Mouse (Mus musculus) small intestine, adult 2 months (tissue): ENCODE measurements around the gene Usp17le. TPM values are rescaled to one million over a fixed set of nuclear protein-coding genes. Genes with fewer than 3 reads are reported as not detected.
"Not testable (repeated sequence)": the region's sequence is repeated elsewhere in the genome, so short reads cannot be mapped to it uniquely, and the experiment has no call there.

Experiments
- H3K27ac ChIP-seq: fragments of 200-500 bp; 2 replicates; pipeline ENCODE4 v1.5.1; 2012; ENCODE audit warnings: low read depth, low read length, control low read depth, inconsistent platforms; ENCODE audit not compliant: insufficient read depth
- H3K27me3 ChIP-seq: fragments of 200-500 bp; 2 replicates; pipeline ENCODE4 v1.6.1; 2012; ENCODE audit warnings: mild to moderate bottlenecking, moderate library complexity, low read length, inconsistent platforms; ENCODE audit not compliant: control insufficient read depth, insufficient read depth
- H3K36me3 ChIP-seq: fragments of 200-500 bp; 2 replicates; pipeline ENCODE4 v1.6.1; 2012; ENCODE audit warnings: mild to moderate bottlenecking, low read length, control low read depth, inconsistent platforms; ENCODE audit not compliant: control insufficient read depth, insufficient read depth
- H3K4me1 ChIP-seq: fragments of 200-500 bp; 2 replicates; pipeline ENCODE4 v1.6.1; 2012; ENCODE audit warnings: low read length, inconsistent platforms, mixed read lengths; ENCODE audit not compliant: control insufficient read depth, insufficient read depth, insufficient read length
- H3K4me3 ChIP-seq: fragments of 200-500 bp; 2 replicates; pipeline ENCODE4 v1.5.1; 2012; ENCODE audit warnings: low read depth, mild to moderate bottlenecking, control low read depth, inconsistent platforms, low read length, moderate library complexity
- CTCF ChIP-seq: fragments of 200-500 bp; IDR thresholded peaks from 2 replicates; pipeline ENCODE4 v1.5.1; 2012; ENCODE audit warnings: low read depth, mild to moderate bottlenecking, control low read depth, inconsistent platforms, low read length, moderate library complexity, mixed read lengths; ENCODE audit not compliant: insufficient replicate concordance, insufficient read length; ENCODE audit errors: extremely low read depth
- POLR2A ChIP-seq: fragments of 200-500 bp; IDR thresholded peaks from 2 replicates; pipeline ENCODE4 v1.6.1; 2012; ENCODE audit warnings: low read depth, mild to moderate bottlenecking, control low read depth, inconsistent platforms, low read length, moderate library complexity
- WGBS: fragments of 180-500 bp; shearing (Covaris S2); methylation state at CpG from one replicate; pipeline ENCODE4 v1.1.7; 2018; 5-methylcytosine and 5-hydroxymethylcytosine counted together
- polyA plus RNA-seq: library from polyadenylated mRNA; depleted of rRNA; stranded (reverse); fragments of >200 nt; gene quantifications from 2 replicates; pipeline ENCODE4 v1.2.3, GENCODE M21; 2012; rRNA removed

Usp17le gene
- not detected in 2 replicates for polyA plus RNA-seq

- H3K36me3 ChIP-seq, H3K27ac ChIP-seq, H3K4me3 ChIP-seq, H3K4me1 ChIP-seq, H3K27me3 ChIP-seq: not testable (repeated sequence)
- WGBS: 41% methylated on average over 2 of the region's 2 CpGs
Observed at GRCm38 (mm10) chr7:104777370-104777769, at the start of gene Usp17le. Gene Usp17le (minus strand): TSS chr7:104777470.

DNA sequence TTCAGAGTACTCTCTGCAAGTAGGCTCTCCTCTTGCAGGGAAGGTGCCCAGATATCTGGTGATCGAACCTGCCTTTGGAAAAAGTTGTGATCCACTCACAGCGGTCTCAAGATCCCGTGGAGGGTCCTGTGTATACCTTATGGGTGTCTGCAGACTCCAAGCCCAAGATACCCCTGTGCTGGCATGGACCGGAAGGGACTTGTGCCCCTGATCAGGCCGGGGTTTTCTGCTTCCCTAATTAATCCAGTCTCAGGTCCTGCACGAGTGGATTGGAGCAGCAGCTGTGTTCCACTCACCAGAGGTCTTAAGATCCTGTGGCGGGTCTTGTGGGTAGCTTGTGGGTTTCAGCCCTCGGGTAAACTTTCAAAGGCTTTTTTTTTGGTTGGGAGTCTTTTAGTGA, 33.1 kb upstream of the Usp17le start:
- H3K4me3 ChIP-seq, H3K4me1 ChIP-seq, H3K27me3 ChIP-seq, H3K36me3 ChIP-seq, H3K27ac ChIP-seq: not testable (repeated sequence)
- WGBS: 79% methylated on average over 8 of the region's 8 CpGs

- no peaks in the 10 kb centered on the region for H3K27me3 ChIP-seq
- 57% methylated on average over 1 of the region's 1 CpGs for WGBS
- TF ChIP-seq POLR2A: no peak
- no peak for TF ChIP-seq CTCF
Observed at GRCm38 (mm10) chr7:104790796-104791195, 13.5 kb upstream of the Usp17le start.

More at GRCm38 (mm10) chr7:104790796-104791195, 13.5 kb upstream of the Usp17le start:
- no peaks in the 10 kb centered on the region for H3K36me3 ChIP-seq
- H3K4me1 ChIP-seq: no peaks in the 10 kb centered on the region
- H3K4me3 ChIP-seq: no peak overlapping the region
- no peak overlapping the region for H3K27ac ChIP-seq

Other genes with a start within 250 kb of the Usp17le start
- gene Olfr651, start 227.3 kb downstream of the Usp17le start, polyA plus RNA-seq: not detected in 2 replicates
- not detected in 2 replicates for gene Olfr652, start 216.6 kb downstream of the Usp17le start, polyA plus RNA-seq
- not detected in 2 replicates for gene Olfr653, start 200.2 kb downstream of the Usp17le start, polyA plus RNA-seq
- gene Olfr654, start 190.4 kb downstream of the Usp17le start, polyA plus RNA-seq: not detected in 2 replicates
- gene Olfr655, start 175.7 kb downstream of the Usp17le start, polyA plus RNA-seq: not detected in 2 replicates
- not detected in 2 replicates for gene Olfr656, start 163.5 kb downstream of the Usp17le start, polyA plus RNA-seq
- not detected in 2 replicates for gene Olfr657, start 152.7 kb downstream of the Usp17le start, polyA plus RNA-seq
- 0.06 TPM in 1 of 2 replicates, not detected in the other for gene Olfr658, start 130.2 kb downstream of the Usp17le start, polyA plus RNA-seq
- not detected in 2 replicates for gene Olfr659, start 110.7 kb downstream of the Usp17le start, polyA plus RNA-seq
- gene Olfr661, start 91.0 kb downstream of the Usp17le start, polyA plus RNA-seq: not detected in 2 replicates
- gene Usp17lb, start 65.1 kb upstream of the Usp17le start, polyA plus RNA-seq: not detected in 2 replicates
- not detected in 2 replicates for gene Usp17la, start 79.5 kb upstream of the Usp17le start, polyA plus RNA-seq
- not detected in 2 replicates for gene Olfr665, start 100.6 kb upstream of the Usp17le start, polyA plus RNA-seq
- not detected in 2 replicates for gene Olfr666, start 118.5 kb upstream of the Usp17le start, polyA plus RNA-seq
- gene Olfr667, start 144.0 kb upstream of the Usp17le start, polyA plus RNA-seq: not detected in 2 replicates
- gene Olfr668, start 150.6 kb upstream of the Usp17le start, polyA plus RNA-seq: not detected in 2 replicates
- gene Olfr669, start 156.8 kb upstream of the Usp17le start, polyA plus RNA-seq: not detected in 2 replicates
- gene Olfr670, start 185.2 kb upstream of the Usp17le start, polyA plus RNA-seq: not detected in 2 replicates
- not detected in 2 replicates for gene Olfr671, start 201.7 kb upstream of the Usp17le start, polyA plus RNA-seq
- not detected in 2 replicates for gene Olfr672, start 224.6 kb upstream of the Usp17le start, polyA plus RNA-seq